Mouse (Mus musculus): ENCODE data around the gene Rgs6.

DNA sequence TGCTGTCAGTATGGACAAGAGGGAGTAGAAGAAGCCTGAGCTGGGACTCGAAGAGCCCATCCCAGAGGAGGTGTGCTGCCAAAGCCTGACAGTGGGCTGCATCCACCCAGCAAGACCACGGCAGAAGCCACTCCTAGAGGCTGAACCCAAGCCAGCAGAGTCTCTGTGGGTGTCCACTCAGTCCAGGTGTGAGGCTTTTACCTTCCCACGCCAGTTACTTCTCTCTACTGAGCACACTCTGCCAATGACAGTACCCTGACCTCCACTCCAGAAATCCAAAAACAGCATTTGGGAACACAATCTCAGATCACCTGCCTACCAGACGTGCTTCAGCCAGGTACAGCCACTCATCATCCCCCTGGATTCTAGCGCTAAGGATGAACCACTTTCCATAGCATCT lies 619.4 kb downstream of the Rgs6 start:
- no peak for TF ChIP-seq CTCF (IDR thresholded peaks at IDR 0.05; ENCODE audit: borderline replicate concordance, insufficient read depth, low read depth, low read length)
- no peak for TF ChIP-seq POLR2A (IDR thresholded peaks at IDR 0.05; ENCODE audit: borderline replicate concordance, insufficient read depth, low read length)

All from cerebellum, adult 2 months (tissue).